Mouse (Mus musculus): ENCODE results near the gene Cux1.
"Not testable (repeated sequence)": the region's sequence is repeated elsewhere in the genome, so short reads cannot be mapped to it uniquely, and the experiment has no call there.

Cux1 gene

GRCm38 (mm10) chr5:136240381-136240780, 326.9 kb downstream of the Cux1 start:
- no peak for DNase-seq

GRCm38 (mm10) chr5:136237607-136238006, 329.7 kb downstream of the Cux1 start:
- DNase-seq, result no peak

DNA sequence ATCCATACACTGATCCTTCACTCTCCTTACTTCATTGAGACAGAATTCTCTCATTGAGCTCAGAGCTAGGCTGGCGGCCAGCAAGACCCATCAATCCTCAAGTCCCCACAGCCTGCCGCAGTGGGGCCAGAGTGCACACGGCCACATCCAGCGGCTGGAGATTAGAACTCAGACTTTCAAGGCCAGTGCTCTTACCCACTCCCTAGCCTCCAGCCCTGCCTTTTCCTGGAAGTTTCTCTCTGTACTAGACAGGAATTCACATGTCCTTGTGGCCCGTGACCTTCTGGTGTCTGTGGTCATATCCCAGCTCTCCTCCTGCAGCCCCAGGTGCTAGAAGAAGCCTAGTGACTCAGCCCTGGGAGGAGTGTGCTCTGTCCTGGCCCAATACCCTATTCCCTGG, 330.7 kb downstream of the Cux1 start:
- no peak for DNase-seq

DNA sequence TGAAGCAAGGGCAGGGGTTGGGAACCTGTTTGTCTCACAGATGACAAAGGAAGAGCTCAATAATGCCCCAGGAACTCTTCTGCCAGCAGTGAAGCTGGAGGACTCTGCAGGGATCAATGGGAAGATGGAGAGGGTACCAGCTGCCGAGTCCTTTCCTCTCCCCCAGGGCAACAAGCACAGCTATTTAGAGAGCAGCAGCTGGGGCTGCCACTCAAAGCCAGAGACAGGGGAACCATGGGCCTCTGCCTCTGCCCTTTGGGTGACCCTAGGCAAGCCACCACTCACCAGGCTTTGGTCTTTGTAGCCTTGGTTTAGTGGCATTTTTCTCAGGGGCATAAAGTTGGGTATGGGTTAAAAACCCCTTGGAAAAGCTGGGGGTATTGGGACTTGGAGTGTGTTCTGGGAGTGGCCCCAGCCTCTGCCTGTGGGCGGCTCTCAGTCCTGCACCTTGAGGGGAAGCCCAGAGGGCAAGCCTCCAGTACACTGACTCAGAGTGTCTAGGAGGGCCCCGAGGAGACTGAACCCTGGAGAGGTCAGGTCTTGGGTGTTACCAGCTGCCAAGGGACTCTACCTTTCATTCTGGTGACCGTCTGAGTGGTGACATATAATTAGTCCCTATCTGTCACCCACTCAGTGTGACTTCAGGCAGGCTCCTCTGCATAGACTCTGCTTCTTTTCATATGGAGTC, 336.8 kb downstream of the Cux1 start:
- no peak for DNase-seq

DNA sequence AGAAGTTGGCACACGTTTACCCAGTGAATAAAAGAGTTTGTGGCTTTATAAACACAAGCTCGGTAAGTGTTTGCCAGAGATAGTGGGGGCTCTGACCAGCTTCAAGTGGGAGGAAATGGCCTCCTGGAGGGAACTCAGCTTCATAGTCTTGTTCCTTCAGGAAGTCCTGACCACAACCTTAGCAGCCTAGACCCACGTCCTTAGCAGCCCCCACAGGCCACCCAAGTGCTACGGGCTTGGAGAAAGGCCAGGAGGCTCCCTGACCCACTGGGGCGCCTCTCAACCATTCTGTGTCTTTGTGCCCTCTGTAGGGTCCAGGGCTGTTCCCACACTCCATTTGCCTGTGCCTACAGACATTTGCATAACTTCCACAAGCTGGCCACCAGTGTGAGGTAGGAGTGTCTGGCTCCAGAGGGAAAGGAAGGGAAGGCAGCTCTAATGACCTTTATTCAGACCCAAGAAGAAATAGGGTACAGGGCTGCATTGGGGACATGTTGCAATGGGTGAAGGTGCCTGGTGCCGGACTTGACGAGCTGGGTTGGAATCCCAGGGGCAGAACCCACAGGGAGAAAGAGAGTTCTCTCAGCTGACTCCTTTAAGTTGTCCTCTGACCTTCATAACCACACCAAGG, 340.9 kb downstream of the Cux1 start:
- DNase-seq, result no peak

GRCm38 (mm10) chr5:136218585-136218984, 348.7 kb downstream of the Cux1 start:
- DNase-seq, result no peak

DNA sequence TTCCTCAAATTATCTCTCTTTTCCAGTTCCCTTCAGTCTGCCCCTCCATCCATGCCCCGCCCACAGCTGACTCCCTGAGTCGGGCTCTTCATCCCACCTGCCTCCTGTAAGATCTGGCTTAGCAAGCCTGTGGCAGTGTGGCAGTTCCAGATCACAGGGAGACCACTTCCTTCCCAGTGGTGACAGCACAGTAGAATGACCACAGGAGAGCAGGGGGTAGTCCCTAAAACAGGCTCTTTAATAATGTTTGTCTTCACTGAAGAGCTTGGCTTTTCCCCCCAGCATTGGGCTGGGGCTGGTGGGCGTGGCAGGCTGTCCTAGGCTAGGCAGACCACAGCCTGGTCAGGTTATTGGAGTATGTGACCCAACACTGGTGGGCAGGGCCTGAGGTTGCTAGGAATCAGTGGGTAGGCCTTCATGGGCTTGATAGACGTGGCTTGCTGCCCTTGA, 349.3 kb downstream of the Cux1 start:
- no peak for DNase-seq

- DNase-seq, result no peak
Observed at GRCm38 (mm10) chr5:136217004-136217665, 350.2 kb downstream of the Cux1 start.

DNA sequence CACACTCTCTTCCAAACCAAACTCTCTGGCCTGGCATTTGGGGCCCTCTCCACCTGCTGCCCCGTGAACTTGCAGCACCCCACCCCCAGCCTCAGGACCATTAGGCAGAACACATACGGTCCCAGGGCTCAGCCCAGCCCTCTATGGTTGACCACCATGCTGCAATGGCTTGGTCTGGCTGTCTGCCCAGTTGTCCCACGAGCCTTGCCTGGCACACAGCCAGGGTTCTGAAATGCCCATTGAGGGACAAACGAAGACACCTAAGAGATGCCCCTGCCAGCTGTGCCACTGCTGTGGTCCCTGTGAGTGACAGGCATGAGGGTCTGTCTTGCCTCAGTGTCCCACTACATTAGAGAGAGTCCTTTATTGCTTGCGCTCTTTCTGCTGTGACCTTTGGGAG, 351.3 kb downstream of the Cux1 start:
- no peak for DNase-seq

DNA sequence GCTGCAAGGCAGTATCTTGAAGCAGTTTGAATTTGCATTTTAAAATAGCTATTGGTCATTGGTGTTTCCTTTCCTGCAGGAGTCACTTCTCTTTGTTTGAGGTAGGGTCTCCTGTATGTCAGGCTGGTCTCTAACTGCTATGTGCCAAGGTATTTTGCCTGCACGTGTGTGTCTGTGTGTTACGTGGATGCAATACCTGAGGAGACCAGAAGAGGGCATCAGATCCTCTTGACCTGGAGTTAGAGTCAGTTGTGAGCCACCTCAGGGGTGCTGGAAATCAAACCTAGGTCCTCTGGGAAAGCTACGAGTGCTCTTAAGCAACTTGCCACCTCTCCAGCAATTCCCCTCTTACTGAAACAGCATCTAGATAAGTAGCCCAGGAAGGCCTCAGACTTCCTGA, 352.1 kb downstream of the Cux1 start:
- DNase-seq, result no peak

GRCm38 (mm10) chr5:136213716-136214115, 353.6 kb downstream of the Cux1 start:
- no peak for DNase-seq

- no peak for DNase-seq
Observed at GRCm38 (mm10) chr5:136212716-136213115, 354.6 kb downstream of the Cux1 start.

DNA sequence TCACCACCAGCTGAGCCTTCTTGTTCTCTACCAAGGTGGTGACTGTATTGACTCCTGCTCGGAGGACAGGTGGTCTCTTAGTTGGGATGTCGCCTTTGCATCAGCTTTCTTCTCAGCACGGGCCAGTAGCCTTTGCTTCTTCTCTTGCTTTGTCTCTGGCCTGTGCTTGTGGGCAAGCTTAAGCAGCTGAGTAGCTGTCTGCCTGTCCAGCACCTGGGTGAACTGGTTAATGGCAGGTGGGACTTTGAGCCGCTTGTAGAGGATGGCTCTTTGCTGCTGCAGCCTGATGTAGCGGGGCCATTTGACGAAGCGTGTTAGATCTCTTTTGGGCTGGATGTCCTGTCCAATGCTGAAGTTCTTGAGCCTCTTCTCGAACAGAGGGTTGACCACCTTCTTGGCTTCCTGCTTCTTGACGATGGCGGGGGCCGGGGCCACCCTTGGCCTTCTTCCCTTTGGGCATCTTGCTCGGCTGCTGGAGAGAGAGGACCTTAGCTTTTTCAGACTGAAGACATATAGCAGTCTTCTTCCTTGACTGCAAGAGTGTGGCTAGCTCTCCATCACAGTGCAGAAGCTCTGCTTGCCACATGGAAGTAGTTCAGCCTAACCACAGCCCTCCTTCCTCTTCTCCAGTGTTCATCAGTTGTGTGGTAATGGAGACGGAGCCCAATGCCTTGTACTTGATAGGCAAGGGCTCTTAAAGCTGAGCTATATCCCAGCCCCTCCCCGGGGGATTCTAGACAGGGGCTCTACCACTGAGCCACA, 355.8 kb downstream of the Cux1 start:
- not testable (repeated sequence) for DNase-seq

GRCm38 (mm10) chr5:136210549-136210948, 356.7 kb downstream of the Cux1 start:
- DNase-seq, result no peak

DNA sequence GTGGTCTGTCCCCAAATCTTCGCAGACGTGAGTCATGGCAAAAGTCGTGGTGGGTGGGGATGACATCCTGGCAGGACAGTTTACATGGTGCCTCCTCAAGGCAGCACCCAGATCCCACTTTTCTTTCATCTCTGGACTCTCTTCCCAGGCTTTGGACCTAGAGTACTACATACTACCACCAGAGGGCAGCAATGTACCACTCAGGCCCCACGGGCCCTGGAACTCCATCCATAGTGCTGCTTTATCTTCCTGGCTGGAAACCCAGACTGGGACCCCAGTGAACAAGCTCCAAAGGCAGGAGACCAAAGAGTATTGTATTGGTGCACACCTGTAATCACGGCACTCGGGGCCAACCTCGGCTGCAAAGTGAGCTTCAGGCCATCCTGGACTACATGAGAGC, 365.5 kb downstream of the Cux1 start:
- peak; percentile 67 for DNase-seq

GRCm38 (mm10) chr5:136199526-136199925, 367.8 kb downstream of the Cux1 start:
- DNase-seq, result no peak

DNA sequence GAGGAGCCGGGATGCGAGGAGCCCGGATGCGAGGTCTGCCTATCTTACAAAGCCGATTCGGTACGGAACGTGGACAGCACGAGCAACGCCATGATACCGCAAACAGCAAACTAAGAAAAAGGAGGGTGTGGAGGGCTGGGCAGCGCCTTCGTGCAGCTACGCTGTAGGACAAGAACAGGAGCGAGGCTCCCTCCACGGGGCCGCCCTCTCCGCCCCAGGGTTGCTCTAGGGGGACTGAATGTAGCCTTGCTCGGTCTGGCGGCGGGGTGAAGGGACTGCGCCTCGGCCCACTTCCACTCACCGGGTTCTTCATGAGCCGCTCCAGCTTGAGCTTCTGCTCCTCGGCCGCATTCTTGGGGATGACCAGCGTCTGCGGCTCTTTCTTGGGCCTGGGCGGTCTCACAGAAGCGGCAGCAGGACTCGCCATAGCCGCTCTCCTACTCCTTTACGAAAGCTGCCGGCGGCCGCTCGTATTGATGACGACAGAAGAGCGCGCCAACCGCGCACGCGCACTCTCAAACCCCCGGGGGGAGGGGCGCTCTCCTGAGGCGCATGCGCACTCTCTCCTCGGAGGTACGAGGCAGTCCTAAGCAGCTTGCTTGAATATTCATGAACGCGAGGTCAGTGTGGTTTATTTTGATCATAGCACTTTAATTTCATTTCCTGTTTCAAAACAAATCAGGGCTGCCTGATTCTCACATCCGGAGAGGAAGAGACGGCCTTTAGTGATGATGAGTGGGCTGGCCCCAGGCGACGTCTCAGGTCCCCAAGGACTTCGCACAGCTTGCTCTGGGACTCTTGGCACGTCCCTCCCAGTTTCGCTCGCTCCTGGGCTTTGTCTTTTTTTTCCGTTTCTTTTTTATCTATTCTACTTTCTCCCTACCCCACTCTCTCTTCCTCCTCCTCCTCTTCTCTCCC, 368.6 kb downstream of the Cux1 start, which contains the start of gene Prkrip1:
Gene Prkrip1 (minus strand): TSS at position 490 of the 918 bp plus-strand sequence.
- DNase-seq, result peak; percentile 91
